Mouse (Mus musculus) stomach, postnatal 0 days (tissue): ENCODE data around the gene Mta2.

Experiments
- CTCF ChIP-seq: IDR thresholded peaks from 2 replicates; pipeline ENCODE4 v1.5.1; 2016; ENCODE audit warnings: antibody characterized with exemption, low read depth, mild to moderate bottlenecking, moderate library complexity
- EP300 ChIP-seq: optimal IDR thresholded peaks from 2 replicates; pipeline ENCODE3; 2016; ENCODE audit warnings: antibody characterized with exemption

- TF ChIP-seq CTCF (no peak), EP300 (no peak)
Measured at GRCm38 (mm10) chr19:8930117-8930516, 11.6 kb upstream of the Mta2 start.
